Mouse (Mus musculus): ENCODE measurements at regions not wholly inside any gene's neighbourhood (a gene's known extent, or its start where the extent isn't known, plus 50 kb on each side); places are given as distances from the start of the nearest gene placed in this dataset.

DNA sequence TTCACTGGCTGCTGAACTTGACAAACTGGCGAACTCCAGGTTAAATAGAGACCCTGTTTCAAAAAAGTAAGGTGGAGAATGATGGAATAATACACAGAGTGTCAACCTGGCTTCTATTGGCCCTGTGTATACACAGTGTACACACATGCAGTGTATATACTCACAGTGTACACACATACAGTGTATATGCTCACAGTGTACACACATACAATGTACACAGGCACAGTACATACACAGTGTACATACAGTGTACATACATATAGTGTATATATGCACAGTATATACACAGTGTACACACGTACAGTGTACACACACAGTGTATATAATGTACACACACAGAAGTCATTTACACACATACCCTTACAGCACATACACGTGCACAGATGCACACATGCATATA lies 52.4 kb upstream of the Aldh1b1 start:
- no peak for DNase-seq (ENCODE audit: low spot score)

DNA sequence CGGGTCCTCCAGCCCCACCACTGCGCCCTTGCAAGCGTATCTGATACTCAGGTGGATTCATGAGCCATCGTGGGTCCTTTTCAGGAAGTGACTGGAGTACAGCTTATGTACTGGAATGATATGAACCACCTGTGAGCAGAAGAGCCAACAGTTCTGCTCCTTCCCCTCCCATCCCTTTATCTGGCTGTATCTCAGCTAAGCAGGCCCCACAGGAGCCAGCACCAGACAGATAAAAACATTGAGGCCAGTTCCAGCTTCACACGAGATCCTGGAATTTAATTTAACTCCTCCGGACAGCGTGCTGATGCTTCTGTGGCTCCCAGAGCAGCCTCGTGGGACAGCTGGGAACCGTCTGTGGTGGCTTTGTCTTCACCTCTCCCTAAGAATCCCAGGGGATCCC lies 53.1 kb upstream of the Aldh1b1 start:
- no peak for DNase-seq (ENCODE audit: low spot score)

DNA sequence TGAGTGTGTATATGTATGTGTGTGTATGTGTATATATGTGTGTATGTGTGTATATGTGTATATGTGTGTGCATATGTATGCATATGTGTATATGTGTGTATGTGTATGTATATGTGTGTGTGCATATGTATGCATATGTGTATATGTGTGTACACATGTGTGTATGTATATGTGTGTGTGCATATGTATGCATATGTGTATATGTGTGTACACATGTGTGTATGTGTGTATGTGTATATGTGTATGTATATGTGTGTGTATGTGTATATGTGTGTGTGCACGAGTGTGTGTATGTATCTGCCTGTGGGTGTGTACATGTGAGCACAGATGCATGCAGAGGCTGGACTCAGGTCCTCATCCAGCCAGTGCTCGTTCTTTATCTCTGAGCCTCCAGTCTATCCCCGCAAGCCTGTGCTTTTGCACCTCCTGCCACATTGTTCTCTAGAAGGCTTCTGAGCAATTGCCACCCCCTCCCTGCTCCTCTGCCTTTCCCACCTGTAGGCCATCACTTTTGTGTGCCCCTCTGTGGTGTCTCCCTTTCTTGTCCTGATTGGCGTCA lies 53.9 kb upstream of the Aldh1b1 start:
- no peak for DNase-seq (ENCODE audit: low spot score)

DNA sequence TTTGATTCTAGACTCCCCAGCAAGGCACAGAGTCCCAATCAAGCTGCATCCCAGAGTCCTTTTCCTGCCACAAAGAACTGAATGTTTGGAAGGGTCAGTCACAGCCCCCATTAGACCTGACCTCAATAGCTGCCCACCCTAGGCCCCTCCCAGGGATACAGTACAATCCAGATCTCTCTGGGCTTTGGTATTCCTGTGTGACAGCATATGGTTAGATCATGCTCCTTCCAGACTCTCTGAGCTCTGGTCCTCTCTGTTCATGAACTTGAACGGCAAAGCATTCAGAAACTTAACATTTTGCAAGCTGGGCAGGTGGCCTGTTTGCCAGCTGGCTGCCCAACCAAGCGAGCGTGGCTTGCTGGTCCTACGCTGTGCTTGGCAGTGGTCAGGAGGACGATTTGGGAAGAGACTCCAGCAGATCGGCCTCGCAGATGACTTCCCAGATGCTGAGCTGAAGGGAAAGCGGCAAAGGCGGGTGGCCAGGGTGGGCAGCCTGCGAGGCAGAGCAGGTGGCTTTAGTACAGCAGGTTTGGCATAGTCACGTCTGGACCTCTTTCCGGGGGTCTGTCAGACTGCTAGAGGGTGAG lies 58.0 kb upstream of the Aldh1b1 start:
- DNase-seq (ENCODE audit: low spot score), result no peak

DNA sequence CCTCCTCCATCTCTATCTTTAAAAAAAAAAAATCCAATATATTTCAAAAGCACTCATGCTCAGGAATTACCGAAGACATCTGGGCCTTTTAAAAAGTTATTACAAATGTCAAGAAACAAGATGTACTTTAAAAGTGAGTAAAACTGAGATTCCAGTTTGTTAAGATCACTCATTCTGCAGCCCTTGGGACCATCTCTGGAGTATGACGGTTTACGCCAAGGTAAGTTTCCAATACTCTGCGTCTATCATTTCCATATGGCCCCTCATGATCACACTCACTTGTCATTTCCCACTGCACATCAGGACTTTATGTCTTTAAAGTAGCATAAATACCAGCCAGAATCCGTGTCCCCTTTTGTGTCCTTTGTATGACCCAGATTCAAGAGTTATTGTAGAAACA lies 58.5 kb upstream of the Aldh1b1 start:
- no peak for DNase-seq (ENCODE audit: low spot score)

DNA sequence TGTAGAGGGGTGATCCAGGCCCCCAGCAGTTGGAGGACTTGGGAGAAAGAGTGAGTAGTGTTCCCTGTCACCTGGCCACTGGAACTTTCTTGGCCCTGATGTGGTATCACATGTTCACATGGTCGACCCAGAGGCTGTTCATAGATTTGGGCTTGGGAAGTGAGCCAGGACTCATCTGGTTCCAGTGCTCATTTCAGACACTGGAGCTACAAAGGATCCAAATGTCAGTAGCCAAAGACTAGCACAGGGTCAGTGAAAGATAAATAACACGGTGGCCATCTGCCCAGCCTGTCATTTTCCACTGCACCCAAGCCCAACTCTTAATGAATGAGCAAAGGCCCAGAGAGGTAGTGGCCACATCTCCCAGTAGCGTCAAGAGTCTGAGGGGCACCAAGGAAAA lies 59.1 kb upstream of the Aldh1b1 start:
- DNase-seq (ENCODE audit: low spot score), result no peak

DNA sequence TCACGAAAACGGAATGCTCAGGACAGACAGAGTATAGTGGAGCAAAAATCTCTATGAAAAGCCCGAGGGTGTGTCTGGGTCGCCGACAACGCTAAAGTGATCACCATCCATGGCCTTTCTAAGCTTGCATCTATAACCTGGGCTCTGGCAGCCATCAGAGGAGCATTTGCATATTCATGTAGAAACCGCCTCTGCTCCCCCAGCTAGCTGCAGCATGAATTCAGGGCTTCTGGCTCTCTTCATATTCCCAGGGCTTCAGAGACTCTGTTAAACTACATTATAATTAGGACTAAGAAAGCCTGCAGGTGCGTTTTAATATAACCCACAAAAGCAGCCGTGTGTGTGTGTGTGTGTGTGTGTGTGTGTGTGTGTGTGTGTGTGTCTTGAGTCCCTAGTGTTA lies 59.7 kb upstream of the Aldh1b1 start:
- no peak for DNase-seq (ENCODE audit: low spot score)

DNA sequence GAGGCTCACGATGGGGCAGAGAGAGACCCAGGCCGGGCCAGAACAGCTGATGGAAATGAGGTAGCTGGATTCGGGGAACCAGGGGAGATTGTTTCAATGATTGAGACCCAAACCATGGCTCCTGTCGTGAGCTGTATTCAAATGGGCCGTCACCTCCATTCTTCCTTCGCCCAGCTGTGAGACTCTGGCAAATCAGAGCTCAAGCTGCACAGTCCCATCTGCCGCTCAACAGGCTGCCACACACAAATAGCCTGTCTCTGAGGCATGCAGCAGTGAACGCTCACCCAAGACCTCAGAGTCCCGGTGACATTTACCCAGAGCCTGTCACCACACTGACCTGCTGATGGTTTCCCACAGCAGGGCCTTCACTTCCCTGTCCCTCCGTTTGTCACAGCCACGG lies 60.1 kb upstream of the Aldh1b1 start:
- DNase-seq (ENCODE audit: low spot score), result no peak

DNA sequence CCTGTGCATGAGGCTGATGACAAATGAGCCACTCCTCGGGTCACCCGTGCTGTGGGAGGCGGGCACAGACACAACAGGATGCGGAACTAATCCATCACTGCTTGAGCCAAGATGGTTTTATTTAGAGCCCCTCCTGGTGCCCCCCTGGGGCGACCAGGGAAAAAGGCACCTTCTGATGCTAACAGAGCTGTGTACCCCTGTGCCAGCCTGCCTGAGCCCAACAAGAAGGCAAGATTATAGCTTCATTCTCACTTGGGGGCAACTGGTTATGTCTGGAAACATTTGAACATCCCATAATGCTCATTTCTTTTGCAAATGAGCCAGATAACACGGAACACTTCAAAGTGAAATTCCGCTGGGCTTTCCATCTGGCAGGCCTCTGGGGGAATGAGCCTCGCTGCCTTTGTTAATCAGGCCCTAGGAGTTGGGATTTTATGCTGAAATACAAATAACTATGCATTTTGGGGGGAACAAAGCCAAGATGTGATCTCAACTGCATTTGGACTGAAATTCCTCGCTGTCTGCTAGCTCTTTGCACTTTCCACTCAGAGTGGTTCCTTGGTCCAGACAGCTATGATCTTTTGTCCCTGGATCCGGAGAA lies 62.5 kb upstream of the Aldh1b1 start:
- no peak for DNase-seq (ENCODE audit: low spot score)

DNA sequence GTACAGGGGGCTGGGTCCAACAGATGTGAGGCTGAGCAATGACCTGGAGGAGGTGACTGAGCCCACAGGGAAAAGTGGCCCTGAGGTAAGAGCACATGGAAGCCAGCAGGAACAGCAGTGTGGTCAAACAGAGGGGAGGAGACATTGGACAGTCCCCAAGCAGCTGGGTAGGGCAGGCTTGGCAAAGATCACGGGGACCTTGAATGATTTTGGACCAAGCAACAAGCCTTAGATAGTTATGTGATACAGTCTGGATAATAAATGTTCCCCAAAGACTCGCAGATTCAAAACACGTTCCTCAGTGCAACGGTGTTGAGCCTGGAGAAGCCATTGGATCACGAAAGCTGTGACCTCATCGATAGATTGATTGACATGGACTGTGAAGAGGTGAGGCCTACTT lies 64.8 kb upstream of the Aldh1b1 start:
- no peak for DNase-seq (ENCODE audit: low spot score)

DNA sequence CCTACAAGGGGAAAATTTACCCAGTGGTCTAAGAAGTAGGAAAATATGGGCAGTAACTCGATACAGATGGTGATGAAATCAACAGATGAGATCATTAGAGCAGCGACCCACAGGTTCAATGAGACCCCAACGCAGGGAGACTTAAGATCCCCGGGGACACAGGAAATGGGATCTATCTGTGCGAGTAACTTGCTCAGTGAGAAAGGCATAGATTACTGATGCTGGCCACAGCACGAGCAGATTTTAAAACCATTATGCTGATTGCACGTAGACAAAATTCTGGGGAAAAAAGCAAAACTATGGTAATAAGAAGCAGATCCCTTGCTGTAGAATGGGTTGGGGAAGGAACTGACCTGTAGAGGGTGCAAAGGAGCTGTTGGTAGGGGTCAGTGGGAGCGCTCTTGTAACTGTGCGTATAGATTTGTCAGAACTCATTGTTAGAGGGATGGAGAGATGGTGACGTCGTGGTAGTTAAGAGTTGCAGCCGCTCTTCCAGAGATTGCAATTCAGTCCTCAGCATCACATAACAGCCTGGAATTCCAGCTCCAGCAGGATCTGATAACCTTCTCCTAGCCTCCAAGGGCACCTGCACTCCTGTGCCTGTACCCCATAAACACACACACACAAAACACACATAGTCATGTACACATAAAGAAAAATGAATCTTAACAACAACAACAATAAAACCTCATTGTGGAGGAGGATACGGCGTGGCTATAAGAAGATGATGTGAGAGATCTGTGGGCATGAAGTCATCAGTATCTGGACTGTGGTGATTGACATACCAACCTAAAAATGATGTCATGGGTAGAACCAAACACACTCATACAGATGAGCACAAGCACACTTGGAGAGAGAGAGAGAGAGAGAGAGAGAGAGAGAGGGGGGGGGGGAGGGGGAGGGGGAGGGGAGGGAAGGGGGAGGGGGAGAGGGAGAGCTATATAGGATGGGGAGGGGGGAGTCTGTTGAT lies 67.7 kb upstream of the Aldh1b1 start:
- DNase-seq (ENCODE audit: low spot score), result no peak

DNA sequence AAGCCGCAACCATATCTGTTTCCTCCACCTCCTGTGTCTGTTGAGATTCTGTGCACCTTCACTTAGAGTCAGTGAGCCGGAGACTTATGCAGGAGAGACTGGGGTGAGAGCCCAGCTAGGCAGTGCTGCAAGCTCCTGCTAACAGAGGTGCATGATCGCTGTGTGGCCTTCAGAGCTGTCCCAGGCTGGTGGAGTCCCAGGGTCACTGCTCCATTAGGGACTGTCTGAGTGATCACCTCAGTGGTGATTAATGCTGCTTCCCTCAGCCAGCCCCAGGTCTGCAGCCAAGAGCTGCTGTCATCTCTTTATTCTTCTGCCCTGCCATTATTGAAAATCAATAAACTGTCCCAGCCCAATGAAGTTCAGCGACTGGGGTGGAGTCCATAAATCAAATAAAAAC lies 69.0 kb upstream of the Aldh1b1 start:
- no peak for DNase-seq (ENCODE audit: low spot score)

DNA sequence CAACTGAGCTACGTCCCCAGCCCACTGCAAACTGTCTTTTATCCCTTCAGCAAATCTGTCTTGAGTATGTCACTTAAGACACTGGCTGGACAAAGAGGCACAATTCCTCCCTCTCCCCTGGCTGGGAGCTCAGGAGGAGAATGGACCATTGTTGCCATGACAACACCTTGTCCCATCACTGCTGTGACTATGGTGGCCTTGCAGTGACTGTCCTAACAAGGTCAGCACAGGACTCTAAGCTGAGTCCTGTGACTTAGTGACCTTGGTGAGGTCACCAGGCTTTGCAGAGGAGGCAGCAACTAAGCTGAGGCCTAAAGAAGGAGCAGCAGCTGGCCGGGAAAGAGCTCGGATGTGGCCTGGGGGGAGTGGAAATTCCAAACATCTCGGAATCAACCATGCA lies 70.0 kb upstream of the Aldh1b1 start:
- no peak for DNase-seq (ENCODE audit: low spot score)

DNA sequence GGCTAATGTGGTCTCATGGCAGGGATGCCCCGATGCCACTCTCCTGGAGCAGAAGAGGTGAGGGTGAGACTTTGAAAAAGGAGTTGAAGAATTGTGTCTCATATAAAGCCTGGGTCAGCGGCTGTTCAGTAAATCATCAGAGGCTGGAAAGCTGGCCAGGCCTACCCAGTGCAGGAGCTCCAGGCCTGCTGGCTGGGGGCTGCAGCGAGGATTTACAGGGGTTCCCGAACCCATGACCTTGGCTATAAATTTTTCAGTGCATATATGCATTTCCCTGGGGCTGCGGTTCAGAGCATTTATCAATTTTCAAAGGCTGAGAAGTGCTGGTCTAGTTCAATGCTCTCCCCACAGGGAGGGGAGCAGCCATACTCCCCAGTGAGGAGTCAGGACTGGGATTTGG lies 70.9 kb upstream of the Aldh1b1 start:
- DNase-seq (ENCODE audit: low spot score), result no peak

DNA sequence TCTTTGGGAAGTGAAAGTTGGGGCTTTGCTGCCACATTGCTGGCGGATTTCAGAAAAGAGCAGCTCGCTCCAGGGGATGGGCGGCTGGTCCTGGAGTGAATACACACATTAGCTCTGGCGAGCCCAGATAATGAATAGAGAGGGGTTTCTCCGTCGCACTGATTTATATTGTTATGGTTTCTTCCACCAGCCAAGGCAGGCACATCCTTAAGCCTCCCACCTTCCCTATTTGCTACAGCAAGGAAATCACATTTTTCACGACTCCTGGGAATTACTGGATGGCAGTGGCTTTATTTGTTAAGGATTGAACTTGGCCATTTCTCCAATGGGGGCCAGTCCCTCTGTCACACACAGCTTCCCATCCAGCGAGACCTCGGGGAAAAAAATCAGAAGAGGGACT lies 71.3 kb upstream of the Aldh1b1 start:
- no peak for DNase-seq (ENCODE audit: low spot score)

DNA sequence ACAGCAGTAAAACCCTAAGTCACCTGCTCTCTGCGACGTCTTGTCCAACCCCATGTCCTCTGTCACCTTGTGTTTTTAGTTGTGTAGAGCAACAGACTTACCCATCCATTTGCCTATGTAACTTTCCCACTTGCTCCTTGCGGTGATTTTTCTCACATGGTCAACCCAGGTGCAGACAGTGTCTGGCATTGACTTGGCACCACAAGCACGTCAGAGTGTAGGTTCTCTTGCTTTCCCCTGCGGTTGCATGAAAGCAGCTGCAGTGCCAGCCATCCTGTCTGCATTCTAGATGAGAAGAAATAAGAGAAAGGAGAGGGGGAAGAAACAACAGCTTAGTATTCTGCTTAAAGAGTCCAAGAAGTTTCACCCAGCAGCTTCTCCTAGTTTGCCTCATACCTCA lies 72.0 kb upstream of the Aldh1b1 start:
- DNase-seq (ENCODE audit: low spot score), result no peak

DNA sequence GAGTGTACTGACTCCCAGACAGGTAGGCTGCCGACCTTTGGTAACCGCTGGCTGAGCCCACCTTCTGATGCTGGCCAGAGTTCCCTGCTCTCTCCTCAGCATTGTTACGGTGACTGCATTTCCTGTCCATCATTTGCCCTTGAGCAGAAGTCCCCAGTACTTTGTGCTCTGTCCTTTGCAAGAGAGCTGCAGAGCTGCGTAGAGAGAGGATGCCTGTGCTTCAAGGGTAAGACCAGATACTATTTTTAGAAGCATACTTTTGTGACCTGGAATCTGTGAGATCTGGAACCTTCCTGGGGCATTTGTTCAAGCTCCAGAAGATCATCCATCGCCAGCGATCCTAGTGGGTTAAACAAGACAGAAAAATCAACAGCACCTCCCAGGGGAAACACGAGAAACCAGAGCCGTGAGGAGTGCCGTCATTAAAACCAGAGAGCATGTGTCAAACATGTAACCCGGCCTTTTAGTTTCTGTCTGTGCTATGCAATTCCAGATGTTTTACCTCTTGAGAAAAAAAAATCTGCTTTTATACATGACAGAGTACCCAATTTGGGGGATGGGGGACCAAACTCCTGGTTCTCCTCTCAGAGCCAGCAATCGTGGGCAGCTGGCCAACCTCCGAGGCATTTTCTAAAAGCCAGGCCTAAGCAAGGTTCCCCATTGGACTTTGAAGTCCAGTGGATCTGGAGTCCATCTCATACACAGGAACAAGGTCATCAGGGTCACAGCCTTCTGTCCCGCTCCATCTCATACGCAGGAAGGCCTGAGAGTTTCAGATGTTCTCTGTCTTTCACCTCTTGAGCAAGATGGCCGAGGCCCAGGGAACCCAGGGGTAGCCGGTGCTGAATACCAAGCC lies 73.5 kb upstream of the Aldh1b1 start:
- DNase-seq (ENCODE audit: low spot score), result no peak

DNA sequence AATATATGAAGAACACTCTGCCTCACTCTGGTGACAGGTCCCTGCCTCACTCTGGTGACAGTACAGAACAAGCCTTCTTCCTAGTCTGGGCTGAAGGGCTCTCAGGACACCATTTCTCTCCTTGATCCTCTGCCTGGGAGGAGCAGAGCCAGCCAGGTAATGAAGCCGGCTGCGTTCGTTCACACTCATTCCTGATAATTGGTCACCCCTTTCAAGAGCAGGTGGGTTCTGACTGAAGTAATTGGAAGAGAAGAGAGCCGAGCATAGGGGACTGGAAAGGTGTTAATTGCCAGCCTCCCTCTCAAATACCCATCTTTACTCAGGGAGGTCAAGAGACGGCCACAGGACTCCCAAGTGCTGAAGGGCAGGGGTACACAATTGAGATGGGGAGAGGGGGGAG lies 78.5 kb upstream of the Aldh1b1 start:
- DNase-seq (ENCODE audit: low spot score), result no peak

DNA sequence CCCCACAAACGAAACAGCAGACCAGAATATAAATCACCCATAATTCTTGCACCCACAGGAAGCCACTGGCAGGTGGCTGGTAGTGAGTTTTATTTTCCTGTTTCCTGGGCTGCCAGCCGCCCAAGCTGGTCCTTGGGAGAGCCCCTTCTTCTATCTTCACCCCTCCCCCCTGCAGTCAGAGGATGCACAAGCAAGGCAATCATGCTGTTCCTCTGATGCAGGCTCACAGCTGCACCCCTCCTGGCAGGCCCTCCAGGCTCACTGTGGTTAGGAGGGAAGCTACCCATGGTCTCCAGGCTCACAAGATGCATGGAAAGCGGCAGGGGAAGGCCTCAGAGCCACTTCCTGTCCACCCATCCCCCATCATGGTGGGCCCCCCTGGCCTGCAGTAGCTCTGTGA lies 79.3 kb upstream of the Aldh1b1 start:
- DNase-seq (ENCODE audit: low spot score), result no peak

DNA sequence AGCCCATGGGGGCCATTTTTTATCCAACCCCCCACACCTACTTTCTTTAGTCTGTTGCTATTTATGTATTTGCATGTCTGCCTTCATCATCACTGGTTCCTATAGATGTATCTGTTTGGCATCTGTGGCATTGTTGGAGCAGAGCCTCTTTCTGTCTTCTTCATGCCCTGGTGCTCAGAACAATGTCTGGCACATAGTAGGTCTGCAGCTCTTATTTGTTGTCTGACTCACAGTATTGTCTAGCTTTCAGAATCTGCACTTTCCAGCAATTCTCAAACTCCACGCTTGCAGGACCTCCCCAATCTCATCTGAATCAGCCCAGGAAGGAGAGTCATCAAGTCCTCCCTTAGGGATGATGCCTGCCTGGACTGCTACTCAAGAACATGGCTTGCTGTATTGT lies 82.9 kb upstream of the Aldh1b1 start:
- no peak for DNase-seq (ENCODE audit: low spot score)

DNA sequence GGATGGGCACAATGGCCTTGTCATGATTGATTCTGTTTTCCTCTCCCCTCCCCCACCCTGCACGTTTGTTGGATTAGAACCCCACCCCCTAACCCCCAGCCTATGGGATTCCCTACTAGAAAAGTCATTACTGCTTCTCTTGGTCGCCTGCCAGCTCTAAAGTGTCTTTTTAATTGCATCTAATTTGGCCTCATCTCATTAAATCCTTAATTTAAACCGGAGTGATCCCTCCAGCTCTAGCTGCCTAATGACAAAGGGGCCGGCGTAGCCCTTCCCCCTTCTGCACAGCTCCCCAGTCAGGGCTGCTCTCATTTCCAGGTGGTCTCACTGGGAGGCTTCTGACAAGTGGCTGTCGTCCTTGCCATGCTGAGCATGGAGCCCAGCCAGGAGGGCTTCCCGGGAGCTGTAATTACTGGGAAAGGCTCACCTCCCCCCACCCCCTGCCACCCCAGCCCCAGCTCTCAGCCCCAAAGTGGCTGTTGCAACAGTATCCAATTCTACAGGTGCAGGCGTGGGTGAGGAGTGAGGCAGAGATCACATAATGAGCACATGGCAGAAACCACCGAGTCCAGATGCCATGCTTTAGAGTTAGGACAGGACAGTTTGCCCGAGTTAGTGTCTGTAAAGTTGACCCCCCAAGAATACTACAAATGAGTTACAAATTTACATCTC lies 84.8 kb upstream of the Aldh1b1 start:
- DNase-seq (ENCODE audit: low spot score), result no peak
